Mouse (Mus musculus): ENCODE results near the gene Hsf5. TPM values are rescaled to one million over a fixed set of nuclear protein-coding genes. Genes with fewer than 3 reads are reported as not detected.

Hsf5 gene
- polyA plus RNA-seq, 1 experiment from 2014 or later: 0.39 TPM

DNA sequence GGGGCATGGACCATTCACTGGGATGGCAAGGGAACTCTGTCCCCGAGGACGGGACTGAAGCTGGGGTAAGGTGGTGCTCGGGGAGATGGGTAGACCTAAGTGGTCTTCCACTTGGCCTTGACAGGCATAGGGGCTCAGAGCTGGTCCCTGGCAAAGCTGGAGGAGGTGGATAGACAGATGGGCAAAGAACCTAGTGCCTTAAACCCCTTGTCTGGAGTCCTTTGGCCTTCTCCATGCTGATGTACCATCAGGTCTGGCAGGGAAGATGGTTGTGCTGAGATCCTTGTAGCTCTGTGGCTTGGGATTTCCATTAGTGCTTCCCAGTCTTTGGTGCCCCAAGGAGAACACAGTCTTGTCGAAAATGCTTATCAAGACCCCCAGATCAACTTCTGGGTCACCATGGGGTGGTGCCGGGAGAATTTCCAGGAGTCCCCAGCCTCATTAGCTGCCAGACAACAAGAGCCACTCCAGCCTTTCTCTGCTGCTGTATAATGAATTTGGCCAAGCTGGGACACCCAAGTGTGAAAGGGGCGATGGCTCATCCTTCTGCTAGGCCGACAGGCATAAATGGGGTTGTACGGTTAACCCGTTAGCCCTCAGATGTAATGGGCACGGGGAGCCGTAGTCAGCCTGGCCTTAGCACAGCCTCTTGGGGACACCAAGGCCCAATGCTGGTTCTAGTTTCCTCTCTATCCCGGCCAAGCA, 35.7 kb upstream of the Hsf5 start:
- Histone ChIP-seq H3K27ac (no peak overlapping the region), H3K9me3 (no peaks in the 10 kb centered on the region), H3K36me3 (no peaks in the 10 kb centered on the region), H3K27me3 (ENCODE audit: insufficient read depth, poor library complexity, severe bottlenecking) (peaks cover 26% of the 10 kb centered on the region), H3K4me3 (no peak overlapping the region), H3K4me1 (replicated peaks) (peaks cover 43% of the 10 kb centered on the region)
- 86% methylated on average over 12 of the region's 12 CpGs for WGBS
- no peak for DNase-seq (ENCODE audit: low spot score)

DNA sequence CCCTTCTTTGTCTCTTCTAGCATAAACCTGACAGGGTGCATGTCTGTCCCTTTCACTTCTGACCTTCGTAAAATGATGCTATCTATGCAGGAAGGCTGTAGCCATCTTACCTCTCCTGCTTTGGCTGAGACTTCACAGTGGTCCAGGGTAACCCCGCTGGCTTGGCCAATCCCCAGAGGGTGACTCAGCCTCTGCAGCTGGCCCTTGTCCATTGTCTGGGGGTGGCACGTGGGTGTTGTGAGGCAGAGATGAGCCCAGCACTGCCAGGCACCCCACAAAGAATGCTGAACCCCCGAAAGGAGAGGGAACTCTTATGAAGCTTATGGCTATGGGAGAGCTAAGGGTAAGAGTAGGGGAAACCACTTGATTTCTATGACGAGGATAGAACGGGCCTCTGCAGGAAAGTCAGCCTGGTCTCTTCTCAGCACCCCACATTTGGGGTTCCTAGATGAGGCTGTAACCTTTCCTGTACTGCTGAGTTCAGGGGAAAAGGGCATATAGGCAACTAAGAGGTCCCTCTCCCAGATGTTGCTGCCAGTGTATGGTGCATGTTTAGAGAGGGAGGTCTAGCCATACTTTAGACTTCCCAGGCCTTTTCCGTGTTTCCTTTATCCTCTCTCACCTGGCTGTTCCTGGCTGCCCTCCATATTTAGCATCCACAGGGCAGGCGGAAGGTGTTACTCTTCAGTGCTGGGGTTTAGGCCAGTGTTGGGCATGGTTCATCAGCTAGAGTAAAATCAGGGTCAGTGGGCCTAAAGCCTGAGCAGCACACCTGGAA, 34.8 kb upstream of the Hsf5 start:
- DNase-seq (ENCODE audit: low spot score): no peak
- H3K36me3 ChIP-seq: no peaks in the 10 kb centered on the region
- 86% methylated on average over 8 of the region's 8 CpGs for WGBS
- no peaks in the 10 kb centered on the region for H3K9me3 ChIP-seq
- H3K4me3 ChIP-seq: no peak overlapping the region
- no peak overlapping the region for H3K27ac ChIP-seq
- H3K27me3 ChIP-seq (ENCODE audit: insufficient read depth, poor library complexity, severe bottlenecking): peaks cover 21% of the 10 kb centered on the region
- H3K4me1 ChIP-seq (replicated peaks): peaks cover 41% of the 10 kb centered on the region

GRCm38 (mm10) chr11:87583291-87584034, 33.5 kb upstream of the Hsf5 start:
- Histone ChIP-seq H3K36me3 (no peaks in the 10 kb centered on the region), H3K9me3 (no peaks in the 10 kb centered on the region), H3K27me3 (ENCODE audit: insufficient read depth, poor library complexity, severe bottlenecking) (peaks cover 14% of the 10 kb centered on the region), H3K27ac (no peak overlapping the region), H3K4me1 (replicated peaks) (peaks cover 28% of the 10 kb centered on the region), H3K4me3 (no peak overlapping the region)
- no peak for DNase-seq (ENCODE audit: low spot score)
- 85% methylated on average over 6 of the region's 6 CpGs for WGBS

- WGBS: 84% methylated on average over 10 of the region's 10 CpGs
Observed at GRCm38 (mm10) chr11:87584711-87585505, 32.1 kb upstream of the Hsf5 start.

DNA sequence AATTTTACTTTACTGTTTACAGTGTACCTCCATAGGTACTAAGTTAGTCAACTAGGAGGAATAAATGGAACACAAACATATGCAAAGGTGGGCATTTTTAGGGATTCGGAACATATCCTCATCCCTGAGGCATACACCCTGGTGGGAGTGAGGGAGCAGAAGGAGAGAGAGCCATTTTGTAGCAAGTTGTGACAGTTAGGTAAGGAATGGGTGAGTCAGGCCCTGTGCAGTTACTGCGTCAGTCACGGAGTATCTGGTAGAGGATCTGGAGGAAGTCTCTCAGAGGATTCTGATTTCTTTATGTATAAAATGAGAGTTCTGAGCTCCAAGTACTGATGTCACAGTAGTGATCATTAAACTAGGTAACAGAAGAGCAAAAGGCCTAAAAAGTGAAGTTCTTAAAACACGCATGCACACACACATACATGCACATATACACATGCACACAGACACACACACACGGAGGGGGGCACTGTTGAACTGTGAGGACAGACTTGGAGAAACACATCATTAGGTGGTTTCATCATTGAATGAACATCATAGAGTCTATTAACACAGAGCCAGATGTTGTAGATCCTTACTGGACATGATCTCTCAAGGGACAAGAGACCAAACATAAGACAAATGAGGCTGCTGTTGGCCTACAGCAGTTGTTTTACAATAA, 29.6 kb upstream of the Hsf5 start:
- H3K9me3 ChIP-seq: no peaks in the 10 kb centered on the region
- no peak for DNase-seq (ENCODE audit: low spot score)
- 94% methylated on average over 5 of the region's 5 CpGs for WGBS
- H3K4me1 ChIP-seq (replicated peaks): peaks cover 29% of the 10 kb centered on the region
- H3K36me3 ChIP-seq: no peaks in the 10 kb centered on the region
- no peaks in the 10 kb centered on the region for H3K27me3 ChIP-seq (ENCODE audit: insufficient read depth, poor library complexity, severe bottlenecking)
- H3K4me3 ChIP-seq: no peak overlapping the region
- no peak overlapping the region for H3K27ac ChIP-seq

More at GRCm38 (mm10) chr11:87584711-87585505, 32.1 kb upstream of the Hsf5 start:
- no peaks in the 10 kb centered on the region for H3K36me3 ChIP-seq
- DNase-seq (ENCODE audit: low spot score): no peak
- H3K4me1 ChIP-seq (replicated peaks): peaks cover 29% of the 10 kb centered on the region
- peaks cover 5% of the 10 kb centered on the region for H3K27me3 ChIP-seq (ENCODE audit: insufficient read depth, poor library complexity, severe bottlenecking)
- H3K27ac ChIP-seq: no peak overlapping the region
- no peak overlapping the region for H3K4me3 ChIP-seq
- no peaks in the 10 kb centered on the region for H3K9me3 ChIP-seq

DNA sequence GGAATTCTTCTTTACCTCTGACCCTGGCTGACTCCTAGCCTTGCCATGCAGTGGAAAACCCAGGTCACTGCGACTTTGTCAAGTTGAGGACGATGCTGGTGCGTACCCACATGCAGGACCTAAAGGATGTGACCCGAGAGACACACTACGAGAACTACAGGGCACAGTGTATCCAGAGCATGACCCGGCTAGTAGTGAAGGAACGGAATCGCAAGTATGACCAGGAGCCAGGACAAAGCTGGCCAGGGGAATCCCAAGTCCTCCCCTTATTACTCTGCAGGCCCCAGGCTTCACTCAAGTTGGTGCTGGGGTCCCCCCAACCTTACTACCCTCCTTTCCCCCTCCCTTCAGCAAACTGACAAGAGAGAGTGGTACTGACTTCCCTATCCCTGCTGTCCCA, 27.4 kb upstream of the Hsf5 start:
- H3K4me1 ChIP-seq (replicated peaks): peaks cover 49% of the 10 kb centered on the region
- H3K27me3 ChIP-seq (ENCODE audit: insufficient read depth, poor library complexity, severe bottlenecking): no peaks in the 10 kb centered on the region
- H3K9me3 ChIP-seq: no peaks in the 10 kb centered on the region
- no peak for DNase-seq (ENCODE audit: low spot score)
- 0 out of 2 replicates have a peak, but pooled peaks cover 7% of the 10 kb centered on the region for H3K36me3 ChIP-seq
- peak overlapping the region; percentile 81 for H3K4me3 ChIP-seq
- 91% methylated on average over 8 of the region's 8 CpGs for WGBS
- H3K27ac ChIP-seq: no peak overlapping the region

- 3% methylated on average over 25 of the region's 25 CpGs for WGBS
- DNase-seq (ENCODE audit: low spot score): peak; percentile 56
- H3K27ac ChIP-seq: peak overlapping the region; percentile 92
- 0 out of 2 replicates have a peak, but pooled peaks cover 12% of the 10 kb centered on the region for H3K36me3 ChIP-seq
- no peaks in the 10 kb centered on the region for H3K9me3 ChIP-seq
- H3K4me3 ChIP-seq: peak overlapping the region; percentile 81
- H3K4me1 ChIP-seq (replicated peaks): peaks cover 63% of the 10 kb centered on the region
- H3K27me3 ChIP-seq (ENCODE audit: insufficient read depth, poor library complexity, severe bottlenecking): no peaks in the 10 kb centered on the region
Observed at GRCm38 (mm10) chr11:87590841-87591525, 26.0 kb upstream of the Hsf5 start.

DNA sequence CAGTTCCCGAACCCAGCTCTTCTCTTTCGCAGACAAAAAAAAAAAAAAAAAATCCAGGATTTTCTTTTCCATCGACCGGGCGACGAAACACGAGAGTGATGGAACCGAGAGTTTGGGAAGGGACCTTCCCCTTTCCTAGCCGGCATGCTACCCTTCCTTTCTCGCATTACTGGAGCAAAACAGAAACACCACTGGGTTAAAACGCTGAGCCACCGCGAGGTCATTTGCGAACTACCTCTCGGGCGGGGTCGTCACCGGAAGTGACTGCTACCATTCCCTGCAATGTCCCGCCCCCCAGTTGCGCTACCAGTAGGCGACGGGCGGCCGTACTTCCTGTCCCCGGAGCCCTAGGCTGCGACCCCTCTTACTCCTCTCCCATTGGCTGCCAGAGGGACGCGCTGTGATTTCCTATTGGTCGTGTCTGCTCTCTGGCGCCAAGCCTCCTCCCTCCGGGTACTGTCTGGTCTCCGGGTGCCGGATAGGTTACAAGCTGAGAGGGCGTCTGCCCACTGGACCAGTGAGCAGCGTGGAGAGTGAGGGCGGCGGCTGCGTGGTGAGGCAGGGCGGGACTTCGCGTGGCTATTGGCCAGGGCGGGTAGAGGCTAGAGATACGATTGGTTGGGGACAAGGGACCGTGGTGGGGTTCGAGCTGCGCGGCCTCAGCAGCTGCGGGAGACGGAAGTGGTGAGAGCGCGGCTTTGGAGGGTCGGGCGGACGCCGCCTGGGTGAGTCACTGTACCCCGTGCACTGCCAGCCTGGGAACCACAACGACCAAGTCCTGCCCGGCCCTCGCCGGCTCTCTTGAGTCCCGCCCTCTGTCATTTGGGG, 25.2 kb upstream of the Hsf5 start, which contains the start of gene Mtmr4:
Gene Mtmr4 (plus strand): TSS at position 637 of the 828 bp plus-strand sequence.
- WGBS: under 1% methylated on average over 61 of the region's 61 CpGs
- peak within 1 kb of the TSS; percentile 81 for H3K4me3 ChIP-seq
- H3K27me3 ChIP-seq (ENCODE audit: insufficient read depth, poor library complexity, severe bottlenecking): no peaks in the 10 kb centered on the region
- peaks cover 70% of the 10 kb centered on the region for H3K4me1 ChIP-seq (replicated peaks)
- H3K36me3 ChIP-seq: peaks cover 17% of the 10 kb centered on the region; the same call in 1 of the 2 replicates
- peak; percentile 100 for DNase-seq (ENCODE audit: low spot score)
- no peaks in the 10 kb centered on the region for H3K9me3 ChIP-seq
- H3K27ac ChIP-seq: peak within 1 kb of the TSS; percentile 92

DNA sequence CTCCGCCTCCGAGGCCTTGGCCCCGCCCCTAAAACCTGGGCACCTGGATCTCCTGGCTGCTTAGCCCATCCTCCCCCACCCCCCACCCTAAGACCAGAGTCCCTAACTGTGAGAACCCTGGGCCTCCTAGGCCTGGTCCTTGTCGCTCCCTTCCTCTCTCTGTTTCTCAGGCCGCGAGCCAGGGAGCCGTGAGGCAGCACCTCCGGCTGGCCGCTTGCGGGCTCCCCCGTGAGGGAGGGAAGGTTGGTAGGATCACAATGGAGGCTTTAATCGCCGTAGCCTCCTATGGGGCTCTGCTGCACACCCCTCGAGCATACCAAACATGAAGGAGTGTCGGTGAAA, 24.6 kb upstream of the Hsf5 start:
- DNase-seq (ENCODE audit: low spot score): no peak
- Histone ChIP-seq H3K36me3 (peaks cover 23% of the 10 kb centered on the region), H3K4me3 (peak overlapping the region; percentile 81), H3K4me1 (replicated peaks) (peaks cover 76% of the 10 kb centered on the region), H3K27me3 (ENCODE audit: insufficient read depth, poor library complexity, severe bottlenecking) (no peaks in the 10 kb centered on the region), H3K27ac (peak overlapping the region; percentile 92), H3K9me3 (no peaks in the 10 kb centered on the region)
- under 1% methylated on average over 15 of the region's 15 CpGs for WGBS

DNA sequence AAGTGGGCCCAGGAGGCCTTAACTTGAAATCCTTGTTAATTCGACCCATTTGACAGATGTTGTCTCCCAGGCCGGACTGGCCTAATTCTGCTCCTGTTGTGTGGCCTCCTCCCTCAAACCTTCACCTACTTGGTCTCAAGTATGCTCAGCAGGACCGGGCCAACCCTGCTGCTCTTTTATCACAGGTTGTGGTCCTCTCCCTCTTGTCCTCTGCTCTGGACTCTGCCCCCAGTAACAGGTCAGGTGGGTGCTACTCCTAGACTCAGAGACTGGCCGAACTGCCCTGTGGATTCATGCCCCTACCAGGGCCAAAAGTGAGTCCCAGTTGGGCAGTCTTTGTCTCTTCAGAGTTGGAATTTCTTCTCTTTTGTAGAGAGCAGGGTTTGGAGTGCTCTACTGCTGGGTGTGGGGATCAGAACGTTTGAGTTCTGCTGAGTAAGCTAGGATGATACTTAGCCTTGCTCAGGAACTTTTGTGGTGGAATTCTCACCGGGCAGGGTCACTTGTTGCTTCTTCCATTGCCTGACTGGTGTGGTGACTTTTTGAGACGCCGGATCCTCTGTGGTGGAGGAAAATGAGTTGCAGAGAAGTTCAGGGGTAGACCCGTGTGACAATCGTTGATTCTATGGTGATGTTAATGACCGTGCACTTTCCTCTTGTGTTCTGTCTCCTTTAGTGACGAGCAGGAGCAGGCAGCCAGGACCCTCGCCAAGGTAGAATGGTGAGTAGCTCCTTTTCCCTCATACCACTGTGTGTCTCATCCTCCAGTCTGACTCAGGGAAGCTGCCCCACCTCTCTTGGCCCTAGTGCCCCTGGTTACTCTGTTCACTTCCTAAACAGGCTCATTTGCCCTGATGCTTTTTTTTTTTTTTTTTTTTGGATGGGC, 24.0 kb upstream of the Hsf5 start:
- Histone ChIP-seq H3K27me3 (ENCODE audit: insufficient read depth, poor library complexity, severe bottlenecking) (no peaks in the 10 kb centered on the region), H3K36me3 (peaks cover 29% of the 10 kb centered on the region), H3K9me3 (no peaks in the 10 kb centered on the region), H3K4me3 (peak overlapping the region; percentile 81), H3K4me1 (replicated peaks) (peaks cover 78% of the 10 kb centered on the region), H3K27ac (peak overlapping the region; percentile 92)
- WGBS: 37% methylated on average over 13 of the region's 13 CpGs
- DNase-seq (ENCODE audit: low spot score): no peak
